Mouse (Mus musculus): Measurements from ENCODE around the gene Slc39a1. TPM values are rescaled to one million over a fixed set of nuclear protein-coding genes. Genes with fewer than 3 reads are reported as not detected.

Gene Slc39a1
- total RNA-seq, 2 experiments from 2014 or later = 44.9 to 47.2 TPM

Small RNA genes within 50 kb of the gene (microRNA-seq; reads per million reads assigned to microRNA genes)
- gene Mir7012 = 0 to 0.42 reads per million in 2 experiments

Other genes starting within 250 kb of the Slc39a1 start
- gene Hax1, start 249.4 kb upstream of the Slc39a1 start, total RNA-seq (2021) = 10 to 100 TPM; 97.5 to 98.2 TPM
- gene 4933434E20Rik, start 196.5 kb upstream of the Slc39a1 start, total RNA-seq (2021) = 10 to 100 TPM; 90.6 to 95.5 TPM
- 100 to 1,000 TPM; 149 to 181 TPM for gene Ubap2l, start 195.5 kb upstream of the Slc39a1 start, total RNA-seq (2021)
- gene Tpm3, start 175.5 kb upstream of the Slc39a1 start, total RNA-seq (2021) = 100 to 1,000 TPM; 181 to 182 TPM
- under 1 TPM; 0.38 to 0.45 TPM for gene Nup210l, start 144.0 kb upstream of the Slc39a1 start, total RNA-seq (2021)
- 100 to 1,000 TPM; 928 to 941 TPM for gene Rps27, start 34.5 kb upstream of the Slc39a1 start, total RNA-seq (2021)
- 1 to 10 TPM; 8.9 to 9.8 TPM for gene Rab13, start 34.5 kb upstream of the Slc39a1 start, total RNA-seq (2021)
- gene Jtb, start 16.6 kb upstream of the Slc39a1 start, total RNA-seq (2021) = 10 to 100 TPM; 46.0 to 47.2 TPM
- gene Creb3l4, start 4.7 kb upstream of the Slc39a1 start, total RNA-seq (2021) = under 1 TPM in 1 of 2 experiments, not detected in 1; 0.40 TPM
- gene Crtc2, start 6.0 kb downstream of the Slc39a1 start, total RNA-seq (2021) = 10 to 100 TPM; 34.5 to 41.3 TPM
- 10 to 100 TPM; 30.5 to 31.8 TPM for gene Dennd4b, start 17.0 kb downstream of the Slc39a1 start, total RNA-seq (2021)
- gene Gatad2b, start 45.0 kb downstream of the Slc39a1 start, total RNA-seq (2021) = 100 to 1,000 TPM in 1 of 2 experiments, 10 to 100 TPM in 1; 95.2 to 109 TPM
- gene Slc27a3, start 141.8 kb downstream of the Slc39a1 start, total RNA-seq (2021) = 10 to 100 TPM; 13.9 to 25.2 TPM
- gene Ints3, start 185.4 kb downstream of the Slc39a1 start, total RNA-seq (2021) = 10 to 100 TPM; 78.2 to 80.4 TPM
- gene Npr1, start 217.7 kb downstream of the Slc39a1 start, total RNA-seq (2021) = 1 to 10 TPM; 4.6 to 6.1 TPM
- gene Ilf2, start 228.0 kb downstream of the Slc39a1 start, total RNA-seq (2021) = 10 to 100 TPM; 83.0 to 83.8 TPM
- gene Snapin, start 242.9 kb downstream of the Slc39a1 start, total RNA-seq (2021) = 10 to 100 TPM; 49.8 to 50.8 TPM